Mouse (Mus musculus): ENCODE data around the gene Atp5b. TPM values are rescaled to one million over a fixed set of nuclear protein-coding genes. Genes with fewer than 3 reads are reported as not detected.

The Atp5b gene
- polyA plus RNA-seq, 1 experiment from 2014 or later, result 7,106 TPM

DNA sequence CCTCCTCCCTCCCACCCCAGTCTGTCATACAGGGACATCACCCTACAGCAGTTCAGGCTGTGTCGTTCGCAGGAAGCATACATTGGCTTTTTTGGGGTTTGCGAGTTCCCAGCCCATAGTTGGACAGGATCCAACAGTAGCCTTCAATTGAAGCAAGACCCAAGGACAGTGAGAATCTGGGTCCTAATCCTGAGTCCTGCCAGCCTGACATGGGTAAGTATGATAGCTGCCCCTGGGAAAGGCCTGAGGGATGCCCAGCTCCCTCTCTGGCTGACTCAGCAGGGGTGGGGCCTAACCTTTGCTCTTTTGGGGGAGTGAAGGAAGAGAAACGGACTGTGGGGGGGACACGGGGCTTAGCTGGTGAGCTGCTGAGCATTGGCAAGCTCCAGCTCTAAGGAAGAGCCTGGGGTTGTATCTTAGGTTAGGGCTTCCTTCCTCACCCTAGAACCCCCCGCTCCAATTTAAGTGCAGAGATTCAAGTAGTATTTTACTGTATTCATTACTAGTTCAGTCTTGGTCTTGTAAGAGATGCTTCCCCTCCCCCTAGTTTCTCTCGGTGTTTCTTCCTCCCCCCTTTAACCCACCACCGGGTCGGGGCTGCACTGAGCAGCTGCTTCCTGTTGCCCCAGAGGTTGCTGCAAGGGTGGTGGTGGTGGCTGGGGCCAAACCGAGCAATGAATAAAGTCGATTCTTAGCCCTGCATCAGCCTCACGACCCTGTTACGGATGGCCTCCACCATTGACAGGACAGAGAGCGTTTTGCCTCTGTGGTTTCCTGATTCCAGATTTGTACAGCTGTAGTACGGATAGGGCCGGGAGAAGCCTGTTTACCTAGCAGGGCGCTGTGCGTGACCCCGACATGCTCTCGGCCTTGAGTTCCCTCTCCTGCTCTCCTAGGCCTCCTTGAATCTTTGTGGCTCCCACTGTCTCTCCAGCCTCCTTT lies 8.8 kb downstream of the Atp5b start, which contains the start of gene Baz2a:
Gene Baz2a (plus strand): TSS at position 14 of the 942 bp plus-strand sequence.
- peaks cover 43% of the 10 kb centered on the region for H3K4me1 ChIP-seq (ENCODE audit: control insufficient read depth, insufficient read depth, low read length)
- H3K36me3 ChIP-seq (ENCODE audit: control insufficient read depth, insufficient read depth), result peaks cover 33% of the 10 kb centered on the region
- ATAC-seq (replicated peaks; ENCODE audit: extremely low read depth, insufficient read depth, low FRiP score), result no peak
- peak within 1 kb of the TSS; percentile 86 for H3K4me2 ChIP-seq (ENCODE audit: low read depth, low read length)
- 2% methylated on average over 20 of the region's 20 CpGs for WGBS
- peak within 1 kb of the TSS; percentile 87 for H3K9ac ChIP-seq (ENCODE audit: low read length)
- H3K27me3 ChIP-seq (ENCODE audit: control insufficient read depth, insufficient read depth, low read length), result no peaks in the 10 kb centered on the region
- no peaks in the 10 kb centered on the region for H3K9me3 ChIP-seq (replicated peaks; ENCODE audit: control insufficient read depth, low read length)
- H3K27ac ChIP-seq (ENCODE audit: low read length), result peak within 1 kb of the TSS; percentile 97
- peak within 1 kb of the TSS; percentile 79 for H3K4me3 ChIP-seq (ENCODE audit: low read length)

DNA sequence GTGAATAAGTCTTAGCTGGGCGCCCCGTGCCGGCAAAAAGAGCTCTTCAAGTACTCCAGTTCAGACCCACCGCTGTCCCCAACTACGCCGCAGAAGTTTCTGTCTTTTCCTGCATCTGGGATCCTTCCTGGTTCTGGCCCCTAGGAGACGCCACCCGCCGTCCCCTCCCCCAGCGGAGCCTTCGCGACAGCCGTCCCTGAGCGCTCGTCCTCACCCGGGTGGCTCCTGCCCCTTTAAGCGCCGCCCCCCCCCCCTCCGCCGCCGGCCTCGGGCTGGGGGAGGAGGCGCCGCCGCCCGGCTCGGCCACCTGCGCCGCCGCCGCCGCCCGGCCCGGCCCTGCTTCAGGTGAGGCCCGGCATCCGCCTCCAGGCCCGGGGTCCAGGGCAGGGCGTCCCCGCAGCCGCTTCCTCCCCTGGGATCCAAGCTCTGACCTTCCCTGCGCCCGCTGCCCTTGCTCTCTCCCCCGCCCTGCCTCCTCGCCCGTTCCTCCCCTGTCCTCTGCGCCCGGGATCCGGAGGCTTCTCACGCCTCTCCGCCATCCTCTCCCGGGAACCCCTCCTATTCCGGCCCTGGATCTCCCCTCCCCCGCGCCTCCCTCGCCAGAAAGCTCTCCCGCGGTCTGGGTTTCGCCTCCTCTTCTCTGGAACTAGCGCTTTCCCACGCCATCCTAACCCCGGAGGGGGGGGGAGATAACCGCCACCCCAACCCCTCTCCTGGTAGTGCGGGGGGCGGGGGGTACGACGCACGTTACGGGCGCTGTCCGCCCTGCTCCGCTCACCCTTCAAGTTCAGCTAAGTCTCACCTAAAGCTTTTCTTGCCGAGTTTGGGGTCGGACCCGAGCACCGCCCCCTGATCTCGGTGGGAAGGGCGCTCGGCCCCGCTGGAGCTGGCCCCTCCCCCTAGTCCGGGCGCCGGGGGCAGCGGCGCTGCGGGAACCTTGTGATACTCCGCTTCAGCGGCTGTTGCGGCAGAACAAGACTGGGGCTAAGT lies 9.7 kb downstream of the Atp5b start:
- H3K4me1 ChIP-seq (ENCODE audit: control insufficient read depth, insufficient read depth, low read length), result peaks cover 41% of the 10 kb centered on the region
- WGBS, result under 1% methylated on average over 84 of the region's 88 CpGs
- peak overlapping the region; percentile 87 for H3K9ac ChIP-seq (ENCODE audit: low read length)
- H3K9me3 ChIP-seq (replicated peaks; ENCODE audit: control insufficient read depth, low read length), result no peaks in the 10 kb centered on the region
- H3K27ac ChIP-seq (ENCODE audit: low read length), result peak overlapping the region; percentile 97
- H3K27me3 ChIP-seq (ENCODE audit: control insufficient read depth, insufficient read depth, low read length), result no peaks in the 10 kb centered on the region
- peak overlapping the region; percentile 86 for H3K4me2 ChIP-seq (ENCODE audit: low read depth, low read length)
- H3K36me3 ChIP-seq (ENCODE audit: control insufficient read depth, insufficient read depth), result peaks cover 26% of the 10 kb centered on the region
- peak overlapping the region; percentile 79 for H3K4me3 ChIP-seq (ENCODE audit: low read length)
- peak; percentile 61 for ATAC-seq (replicated peaks; ENCODE audit: extremely low read depth, insufficient read depth, low FRiP score)

DNA sequence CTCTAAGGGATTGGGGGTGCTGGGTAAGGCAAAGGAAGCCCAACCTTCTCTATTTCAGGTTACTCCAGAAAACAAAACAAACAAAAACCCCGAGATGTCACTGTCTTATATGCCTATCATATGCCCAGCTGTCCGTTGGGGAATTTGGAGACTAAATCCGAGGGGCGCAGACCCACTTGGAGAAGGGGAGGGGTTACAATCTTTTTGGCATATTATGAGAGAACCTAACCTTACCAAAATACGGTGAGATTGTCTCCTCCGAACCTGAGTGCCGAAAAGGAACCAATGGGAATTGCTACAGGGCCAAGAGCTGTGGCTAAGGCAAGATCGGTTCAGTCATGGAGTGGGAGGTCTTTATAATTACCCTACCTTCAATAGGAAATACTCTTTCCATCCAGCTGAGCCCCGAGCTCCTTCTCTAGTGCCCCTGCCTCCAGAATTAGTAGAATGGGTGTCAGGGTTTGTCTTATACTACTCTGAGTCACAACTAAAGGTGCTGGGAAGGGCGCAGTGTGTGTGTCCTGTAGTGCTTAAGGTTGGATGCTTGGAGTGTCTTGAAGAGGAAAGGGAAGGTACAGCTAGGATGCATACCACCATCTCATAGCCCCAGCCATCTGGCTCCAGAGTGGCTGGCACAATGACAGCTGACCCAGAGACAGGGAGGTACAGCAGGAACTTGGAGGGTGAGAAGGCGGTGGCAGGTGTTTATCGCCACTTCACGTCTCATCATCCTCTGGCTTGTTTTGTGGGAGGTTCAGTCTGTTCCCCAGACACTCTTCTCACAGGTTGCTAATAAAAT lies 10.6 kb downstream of the Atp5b start:
- WGBS, result 25% methylated on average over 13 of the region's 13 CpGs
- H3K9ac ChIP-seq (ENCODE audit: low read length), result peak overlapping the region; percentile 87
- no peak for ATAC-seq (replicated peaks; ENCODE audit: extremely low read depth, insufficient read depth, low FRiP score)
- peaks cover 17% of the 10 kb centered on the region for H3K36me3 ChIP-seq (ENCODE audit: control insufficient read depth, insufficient read depth)
- peak overlapping the region; percentile 79 for H3K4me3 ChIP-seq (ENCODE audit: low read length)
- no peaks in the 10 kb centered on the region for H3K27me3 ChIP-seq (ENCODE audit: control insufficient read depth, insufficient read depth, low read length)
- H3K9me3 ChIP-seq (replicated peaks; ENCODE audit: control insufficient read depth, low read length), result no peaks in the 10 kb centered on the region
- peaks cover 47% of the 10 kb centered on the region for H3K4me1 ChIP-seq (ENCODE audit: control insufficient read depth, insufficient read depth, low read length)
- H3K27ac ChIP-seq (ENCODE audit: low read length), result peak overlapping the region; percentile 97
- peak overlapping the region; percentile 86 for H3K4me2 ChIP-seq (ENCODE audit: low read depth, low read length)

DNA sequence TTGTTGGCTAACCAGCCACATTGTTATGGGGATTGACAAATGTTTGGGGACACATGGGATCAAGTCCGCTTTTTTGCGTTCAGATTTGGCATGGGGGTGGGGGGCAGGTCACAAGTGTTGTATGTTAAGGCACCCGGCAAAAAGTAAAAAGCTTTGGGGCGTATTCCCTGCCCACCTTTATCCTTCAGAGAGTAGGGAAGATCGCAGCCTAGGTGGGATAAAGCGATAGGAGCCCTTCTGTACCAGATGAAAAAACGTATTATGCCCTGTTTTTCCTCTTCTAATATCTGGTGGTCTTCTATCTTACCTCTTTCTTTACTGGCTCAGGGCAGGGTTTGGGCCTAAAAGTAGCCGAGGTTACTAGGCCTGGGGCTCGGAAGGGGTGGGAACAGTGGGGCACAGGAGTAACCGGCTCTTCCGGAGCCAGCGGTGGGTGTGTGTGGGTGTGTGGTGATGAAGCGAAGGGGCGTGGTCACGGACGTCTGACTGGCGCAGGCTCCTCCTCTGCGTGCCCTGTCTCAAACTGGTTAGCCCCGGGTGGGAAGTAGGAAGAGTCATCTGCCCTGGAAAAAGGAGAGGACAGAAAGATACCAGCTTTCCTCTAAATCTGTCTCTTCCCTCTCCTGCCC lies 11.4 kb downstream of the Atp5b start:
- H3K4me3 ChIP-seq (ENCODE audit: low read length), result peak overlapping the region; percentile 47
- peaks cover 10% of the 10 kb centered on the region for H3K36me3 ChIP-seq (ENCODE audit: control insufficient read depth, insufficient read depth)
- no peaks in the 10 kb centered on the region for H3K9me3 ChIP-seq (replicated peaks; ENCODE audit: control insufficient read depth, low read length)
- H3K4me2 ChIP-seq (ENCODE audit: low read depth, low read length), result peak overlapping the region; percentile 86
- peak overlapping the region; percentile 87 for H3K9ac ChIP-seq (ENCODE audit: low read length)
- H3K27me3 ChIP-seq (ENCODE audit: control insufficient read depth, insufficient read depth, low read length), result no peaks in the 10 kb centered on the region
- H3K4me1 ChIP-seq (ENCODE audit: control insufficient read depth, insufficient read depth, low read length), result peaks cover 42% of the 10 kb centered on the region
- ATAC-seq (replicated peaks; ENCODE audit: extremely low read depth, insufficient read depth, low FRiP score), result peak; percentile 56
- H3K27ac ChIP-seq (ENCODE audit: low read length), result peak overlapping the region; percentile 97
- WGBS, result 9% methylated on average over 19 of the region's 19 CpGs

DNA sequence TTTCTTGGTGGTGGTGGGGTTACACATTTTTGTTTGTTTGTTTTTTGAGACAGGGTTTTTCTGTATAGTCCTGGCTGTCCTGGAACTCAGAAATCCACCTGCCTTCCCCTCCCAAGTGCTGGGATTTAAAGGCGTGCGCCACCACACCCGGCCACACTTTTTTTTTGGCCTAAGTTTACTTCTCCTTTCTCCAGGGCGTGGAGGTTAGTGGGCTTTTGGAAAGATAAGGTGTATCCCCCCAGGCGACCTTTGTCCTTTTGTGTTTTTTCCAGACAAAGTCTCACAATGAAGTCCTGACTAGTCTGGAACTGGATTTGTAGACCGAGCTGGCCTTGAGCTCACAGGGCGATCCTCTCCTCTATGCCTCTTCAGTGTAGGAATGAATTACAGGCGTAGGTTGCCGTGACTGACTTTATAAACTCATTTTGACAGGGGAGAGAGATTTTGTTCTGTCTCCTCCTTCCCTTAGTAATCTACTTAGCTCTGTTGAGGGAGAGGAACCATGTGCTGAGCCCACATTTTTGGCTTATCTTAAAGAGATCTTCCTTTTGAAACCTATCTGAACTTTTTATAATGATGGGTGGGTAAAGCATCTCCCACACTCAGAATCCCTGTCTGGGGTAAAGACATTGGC lies 12.0 kb downstream of the Atp5b start:
- Histone ChIP-seq H3K27ac (ENCODE audit: low read length) (peak overlapping the region; percentile 30; the same call in 1 of the 2 replicates), H3K36me3 (ENCODE audit: control insufficient read depth, insufficient read depth) (peaks cover 3% of the 10 kb centered on the region), H3K4me3 (ENCODE audit: low read length) (peak overlapping the region; percentile 47), H3K27me3 (ENCODE audit: control insufficient read depth, insufficient read depth, low read length) (no peaks in the 10 kb centered on the region), H3K4me2 (ENCODE audit: low read depth, low read length) (peak overlapping the region; percentile 86), H3K9me3 (replicated peaks; ENCODE audit: control insufficient read depth, low read length) (no peaks in the 10 kb centered on the region), H3K4me1 (ENCODE audit: control insufficient read depth, insufficient read depth, low read length) (peaks cover 42% of the 10 kb centered on the region), H3K9ac (ENCODE audit: low read length) (peak overlapping the region; percentile 87; the same call in 1 of the 2 replicates)
- no peak for ATAC-seq (replicated peaks; ENCODE audit: extremely low read depth, insufficient read depth, low FRiP score)
- 38% methylated on average over 9 of the region's 9 CpGs for WGBS

DNA sequence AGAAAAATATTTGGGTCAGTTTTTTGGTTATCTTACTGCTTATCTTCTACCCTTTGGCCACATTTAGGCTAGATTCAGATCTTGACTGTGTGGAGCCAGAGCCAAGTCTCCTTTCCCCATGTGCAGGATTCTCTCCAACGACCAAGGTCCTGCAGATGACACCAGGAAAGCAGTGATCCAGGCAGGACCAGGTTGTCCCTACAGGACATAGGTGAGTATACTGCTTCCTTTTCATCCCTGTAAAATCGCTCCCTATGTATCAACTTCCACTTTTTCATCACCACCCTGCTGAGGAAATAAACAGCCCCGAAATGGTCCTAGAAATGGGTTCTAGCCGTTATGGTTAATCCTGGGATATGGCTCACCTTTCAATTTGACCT lies 13.2 kb downstream of the Atp5b start:
- H3K9ac ChIP-seq (ENCODE audit: low read length), result no peak overlapping the region

DNA sequence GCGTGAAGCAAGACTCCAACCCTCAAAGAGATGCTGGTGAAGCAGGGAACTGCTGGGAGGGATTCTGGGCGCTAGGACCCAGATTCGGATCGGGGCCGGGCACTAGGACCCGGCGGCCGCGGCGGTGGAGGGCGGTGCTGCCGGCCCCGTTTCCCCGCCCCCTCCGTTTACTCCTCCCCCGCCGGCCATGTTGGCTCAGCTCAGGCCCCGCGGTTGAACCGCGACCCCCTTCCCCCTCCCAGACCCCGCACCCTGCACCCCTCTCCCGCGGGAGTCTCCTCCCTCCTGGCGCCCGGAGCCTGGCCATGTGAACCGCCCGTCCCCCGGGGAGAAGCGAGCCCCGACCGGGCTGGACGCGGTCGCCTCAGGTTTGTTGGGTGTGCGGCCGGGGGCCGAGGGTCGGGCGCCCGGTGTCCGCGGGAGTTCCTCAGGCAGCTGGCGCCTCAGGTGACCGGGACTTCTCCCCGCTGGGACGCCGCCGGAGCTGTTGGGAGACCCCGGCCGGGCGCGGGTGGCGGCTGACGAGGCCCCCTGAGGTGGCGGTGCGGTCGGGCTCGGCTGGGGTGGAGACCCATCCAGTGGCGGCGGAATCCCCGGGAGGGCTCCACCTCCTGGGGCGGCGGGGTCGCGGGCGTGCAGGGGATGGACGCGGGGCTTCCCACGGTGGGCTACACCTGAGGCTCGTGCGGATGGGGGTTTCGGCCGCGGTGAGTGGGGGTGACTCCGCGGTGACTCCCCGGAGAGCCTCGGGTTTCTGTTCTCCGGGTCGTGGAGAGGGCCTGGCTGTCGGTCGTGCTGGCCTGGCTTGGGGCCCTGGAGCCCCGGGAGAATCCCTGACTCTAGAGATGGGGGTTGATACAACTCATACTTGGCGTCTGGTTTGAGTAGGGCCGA lies 13.9 kb downstream of the Atp5b start:
- peak; percentile 64 for ATAC-seq (replicated peaks; ENCODE audit: extremely low read depth, insufficient read depth, low FRiP score)
- Histone ChIP-seq H3K9me3 (replicated peaks; ENCODE audit: control insufficient read depth, low read length) (no peaks in the 10 kb centered on the region), H3K36me3 (ENCODE audit: control insufficient read depth, insufficient read depth) (peaks cover 2% of the 10 kb centered on the region; the same call in 1 of the 2 replicates), H3K27me3 (ENCODE audit: control insufficient read depth, insufficient read depth, low read length) (no peaks in the 10 kb centered on the region), H3K4me1 (ENCODE audit: control insufficient read depth, insufficient read depth, low read length) (peaks cover 32% of the 10 kb centered on the region), H3K9ac (ENCODE audit: low read length) (peak overlapping the region; percentile 89), H3K4me2 (ENCODE audit: low read depth, low read length) (peak overlapping the region; percentile 91), H3K27ac (ENCODE audit: low read length) (peak overlapping the region; percentile 76), H3K4me3 (ENCODE audit: low read length) (peak overlapping the region; percentile 78)
- WGBS, result under 1% methylated on average over 86 of the region's 86 CpGs

More for the DNA sequence above, 13.2 kb downstream of the Atp5b start:
- H3K9me3 ChIP-seq (replicated peaks; ENCODE audit: control insufficient read depth, low read length), result no peaks in the 10 kb centered on the region
- WGBS, result 20% methylated on average over 4 of the region's 4 CpGs
- H3K27me3 ChIP-seq (ENCODE audit: control insufficient read depth, insufficient read depth, low read length), result no peaks in the 10 kb centered on the region
- peaks cover 38% of the 10 kb centered on the region for H3K4me1 ChIP-seq (ENCODE audit: control insufficient read depth, insufficient read depth, low read length)
- H3K27ac ChIP-seq (ENCODE audit: low read length), result no peak overlapping the region
- peak overlapping the region; percentile 78 for H3K4me3 ChIP-seq (ENCODE audit: low read length)
- peaks cover 2% of the 10 kb centered on the region; the same call in 1 of the 2 replicates for H3K36me3 ChIP-seq (ENCODE audit: control insufficient read depth, insufficient read depth)
- H3K4me2 ChIP-seq (ENCODE audit: low read depth, low read length), result peak overlapping the region; percentile 20; the same call in 1 of the 2 replicates
- ATAC-seq (replicated peaks; ENCODE audit: extremely low read depth, insufficient read depth, low FRiP score), result no peak
